Mouse (Mus musculus) intestine, embryonic 14.5 days (tissue): Measurements from ENCODE around the gene Tmem190. TPM values are rescaled to one million over a fixed set of nuclear protein-coding genes. Genes with fewer than 3 reads are reported as not detected.

ENCODE experiments used
- ATAC-seq: fragments of 200-750 bp; cut with Nextera tagmentation; replicated peaks from 2 replicates; pipeline ENCODE4 v1.8.0; 2017; ENCODE audit warnings: low read depth, moderate number of reproducible peaks, moderate TSS enrichment, moderate library complexity; ENCODE audit not compliant: low FRiP score, low TSS enrichment
- DNase-seq: peaks from one replicate; pipeline ENCODE4 v3.0.0-alpha.2; 2018; ENCODE audit warnings: low spot score
- H3K27ac ChIP-seq: fragments of 300-500 bp; sonication (generic); 2 replicates; pipeline ENCODE4 v1.5.1; 2014; ENCODE audit warnings: low read depth, mild to moderate bottlenecking, control low read depth
- H3K27me3 ChIP-seq: fragments of 300-500 bp; sonication (generic); replicated peaks from 2 replicates; pipeline ENCODE4 v1.6.1; 2014; ENCODE audit warnings: low read length, control low read depth; ENCODE audit not compliant: control insufficient read depth, insufficient read depth
- H3K36me3 ChIP-seq: fragments of 300-500 bp; sonication (generic); 2 replicates; pipeline ENCODE4 v1.6.1; 2014; ENCODE audit warnings: low read length, control low read depth; ENCODE audit not compliant: control insufficient read depth, insufficient read depth
- H3K4me1 ChIP-seq: fragments of 300-500 bp; sonication (generic); replicated peaks from 2 replicates; pipeline ENCODE4 v1.6.1; 2014; ENCODE audit warnings: low read length, control low read depth, mixed read lengths; ENCODE audit not compliant: control insufficient read depth, insufficient read depth
- H3K4me2 ChIP-seq: fragments of 300-500 bp; sonication (generic); 2 replicates; pipeline ENCODE4 v1.6.1; 2014; ENCODE audit warnings: low read length
- H3K4me3 ChIP-seq: fragments of 300-500 bp; sonication (generic); 2 replicates; pipeline ENCODE4 v1.5.1; 2014; ENCODE audit warnings: low read depth, low read length, control low read depth, mixed read lengths
- H3K9ac ChIP-seq: fragments of 300-500 bp; sonication (generic); 2 replicates; pipeline ENCODE4 v1.6.1; 2014; ENCODE audit warnings: mild to moderate bottlenecking, low read length
- H3K9me3 ChIP-seq: fragments of 300-500 bp; sonication (generic); 2 replicates; pipeline ENCODE4 v1.6.1; 2016; ENCODE audit warnings: low read length, control low read depth; ENCODE audit not compliant: control insufficient read depth
- WGBS: fragments of 180-500 bp; shearing (Covaris S2); extraction: QIAGEN DNeasy Blood & Tissue Kit; methylation state at CpG from one replicate; pipeline ENCODE4 v1.1.7; 2014; 5-methylcytosine and 5-hydroxymethylcytosine counted together
- polyA plus RNA-seq: library from polyadenylated mRNA; unstranded; fragments of >200 nt; fragmentation: Nextera tagmentation; extraction: Ambion mirVana; gene quantifications from 2 replicates; pipeline ENCODE4 v1.2.1, GENCODE M21; 2014

Gene Tmem190
- polyA plus RNA-seq, 1 experiment from 2014 or later: not detected

- Histone ChIP-seq H3K9ac (no peak overlapping the region), H3K9me3 (no peaks in the 10 kb centered on the region), H3K4me1 (peaks cover 25% of the 10 kb centered on the region), H3K4me3 (no peak overlapping the region), H3K27me3 (no peaks in the 10 kb centered on the region), H3K27ac (no peak overlapping the region), H3K36me3 (peaks cover 42% of the 10 kb centered on the region), H3K4me2 (no peak overlapping the region)
- no peak for ATAC-seq
- 67% methylated on average over 2 of the region's 2 CpGs for WGBS
- no peak for DNase-seq
Observed at GRCm38 (mm10) chr7:4743354-4743753, 39.4 kb upstream of the Tmem190 start.

GRCm38 (mm10) chr7:4744886-4745285, 37.9 kb upstream of the Tmem190 start:
- WGBS: 93% methylated on average over 5 of the region's 6 CpGs
- Histone ChIP-seq H3K36me3 (peaks cover 42% of the 10 kb centered on the region), H3K4me2 (no peak overlapping the region), H3K4me1 (peaks cover 20% of the 10 kb centered on the region), H3K9ac (no peak overlapping the region), H3K27me3 (no peaks in the 10 kb centered on the region), H3K4me3 (no peak overlapping the region), H3K9me3 (no peaks in the 10 kb centered on the region), H3K27ac (no peak overlapping the region)
- ATAC-seq: no peak
- DNase-seq: no peak

GRCm38 (mm10) chr7:4746326-4746980, 36.3 kb upstream of the Tmem190 start:
- Histone ChIP-seq H3K4me2 (no peak overlapping the region), H3K27me3 (no peaks in the 10 kb centered on the region), H3K4me3 (no peak overlapping the region), H3K27ac (no peak overlapping the region), H3K4me1 (peaks cover 17% of the 10 kb centered on the region), H3K36me3 (peaks cover 42% of the 10 kb centered on the region), H3K9ac (no peak overlapping the region), H3K9me3 (no peaks in the 10 kb centered on the region)
- ATAC-seq: no peak
- WGBS: 87% methylated on average over 22 of the region's 22 CpGs
- no peak for DNase-seq

GRCm38 (mm10) chr7:4747156-4747899, 35.4 kb upstream of the Tmem190 start:
- H3K4me2 ChIP-seq: no peak overlapping the region
- H3K9ac ChIP-seq: no peak overlapping the region
- H3K27me3 ChIP-seq: no peaks in the 10 kb centered on the region
- DNase-seq: no peak
- no peak for ATAC-seq
- H3K9me3 ChIP-seq: no peaks in the 10 kb centered on the region
- peaks cover 18% of the 10 kb centered on the region; the same call in 1 of the 2 replicates for H3K4me1 ChIP-seq
- H3K36me3 ChIP-seq: peaks cover 38% of the 10 kb centered on the region
- no peak overlapping the region for H3K27ac ChIP-seq
- WGBS: 72% methylated on average over 9 of the region's 9 CpGs
- no peak overlapping the region for H3K4me3 ChIP-seq

GRCm38 (mm10) chr7:4748321-4748720, 34.4 kb upstream of the Tmem190 start:
- no peaks in the 10 kb centered on the region for H3K27me3 ChIP-seq
- no peak overlapping the region for H3K4me2 ChIP-seq
- H3K27ac ChIP-seq: no peak overlapping the region
- H3K9ac ChIP-seq: no peak overlapping the region
- DNase-seq (no peak), ATAC-seq (no peak)
- H3K9me3 ChIP-seq: no peaks in the 10 kb centered on the region
- H3K4me1 ChIP-seq: peaks cover 18% of the 10 kb centered on the region; the same call in 1 of the 2 replicates
- no peak overlapping the region for H3K4me3 ChIP-seq
- WGBS: 72% methylated on average over 4 of the region's 4 CpGs
- peaks cover 28% of the 10 kb centered on the region for H3K36me3 ChIP-seq

GRCm38 (mm10) chr7:4749169-4749568, 33.6 kb upstream of the Tmem190 start:
- H3K36me3 ChIP-seq: peaks cover 22% of the 10 kb centered on the region
- H3K9me3 ChIP-seq: no peaks in the 10 kb centered on the region
- DNase-seq: no peak
- H3K27me3 ChIP-seq: no peaks in the 10 kb centered on the region
- H3K4me2 ChIP-seq: no peak overlapping the region
- H3K4me3 ChIP-seq: no peak overlapping the region
- H3K4me1 ChIP-seq: peaks cover 17% of the 10 kb centered on the region; the same call in 1 of the 2 replicates
- H3K9ac ChIP-seq: no peak overlapping the region
- no peak overlapping the region for H3K27ac ChIP-seq
- no peak for ATAC-seq
- 83% methylated on average over 2 of the region's 2 CpGs for WGBS

GRCm38 (mm10) chr7:4751971-4752820, 30.5 kb upstream of the Tmem190 start:
- Histone ChIP-seq H3K4me2 (peak overlapping the region; percentile 64), H3K9ac (peak overlapping the region; percentile 36), H3K4me3 (peak overlapping the region; percentile 35), H3K36me3 (no peaks in the 10 kb centered on the region; the same call in 1 of the 2 replicates), H3K9me3 (no peaks in the 10 kb centered on the region), H3K4me1 (peaks cover 17% of the 10 kb centered on the region; the same call in 1 of the 2 replicates), H3K27ac (peak overlapping the region; percentile 57; the same call in 1 of the 2 replicates), H3K27me3 (no peaks in the 10 kb centered on the region)
- peak; percentile 73 for ATAC-seq
- DNase-seq: peak; percentile 89
- WGBS: 2% methylated on average over 30 of the region's 30 CpGs

- Histone ChIP-seq H3K27ac (peak within 1 kb of the TSS; percentile 57; the same call in 1 of the 2 replicates), H3K4me2 (peak within 1 kb of the TSS; percentile 64), H3K9me3 (no peaks in the 10 kb centered on the region), H3K4me3 (peak within 1 kb of the TSS; percentile 35), H3K4me1 (peaks cover 17% of the 10 kb centered on the region; the same call in 1 of the 2 replicates), H3K36me3 (no peaks in the 10 kb centered on the region), H3K9ac (peak within 1 kb of the TSS; percentile 36), H3K27me3 (no peaks in the 10 kb centered on the region)
- DNase-seq: peak; percentile 94
- WGBS: 5% methylated on average over 24 of the region's 24 CpGs
- ATAC-seq: peak; percentile 90
Observed at GRCm38 (mm10) chr7:4752821-4753570, 29.7 kb upstream of the Tmem190 start, which contains the start of gene Cox6b2. Gene Cox6b2 (minus strand): TSS chr7:4753094.
